Mouse (Mus musculus) ES-Bruce4 (cell line): ENCODE results near the gene Abcb9. TPM values are rescaled to one million over a fixed set of nuclear protein-coding genes. Genes with fewer than 3 reads are reported as not detected.

Experiments used
- H3K27ac ChIP-seq: 2 replicates; pipeline ENCODE4 v1.5.1; 2012; ENCODE audit warnings: low read length, inconsistent platforms; ENCODE audit not compliant: insufficient read depth
- H3K27me3 ChIP-seq: 2 replicates; pipeline ENCODE4 v1.6.1; 2012; ENCODE audit warnings: mild to moderate bottlenecking, low read length, inconsistent platforms; ENCODE audit not compliant: control insufficient read depth, poor library complexity, insufficient read depth, severe bottlenecking
- H3K36me3 ChIP-seq: 2 replicates; pipeline ENCODE4 v1.6.1; 2012; ENCODE audit warnings: inconsistent platforms, mild to moderate bottlenecking, low read length, moderate library complexity; ENCODE audit not compliant: control insufficient read depth, poor library complexity, insufficient read depth, severe bottlenecking
- H3K4me1 ChIP-seq: one replicate; pipeline ENCODE4 v1.8.1; 2011; ENCODE audit warnings: low read length; ENCODE audit not compliant: control insufficient read depth, insufficient read depth
- H3K4me3 ChIP-seq: 2 replicates; pipeline ENCODE4 v1.5.1; 2011; ENCODE audit warnings: low read depth, mild to moderate bottlenecking, low read length
- H3K9ac ChIP-seq: 2 replicates; pipeline ENCODE4 v1.6.1; 2012; ENCODE audit warnings: low read depth, mild to moderate bottlenecking, inconsistent platforms; ENCODE audit not compliant: poor library complexity, severe bottlenecking
- H3K9me3 ChIP-seq: replicated peaks from 2 replicates; pipeline ENCODE4 v1.6.1; 2012; ENCODE audit warnings: mild to moderate bottlenecking, low read length, inconsistent platforms; ENCODE audit not compliant: control insufficient read depth, poor library complexity, insufficient read depth, severe bottlenecking
- CTCF ChIP-seq: IDR thresholded peaks from one replicate; pipeline ENCODE4 v1.8.1; 2011; ENCODE audit warnings: low read depth, low read length
- EP300 ChIP-seq: IDR thresholded peaks from 2 replicates; pipeline ENCODE4 v1.6.1; 2011; ENCODE audit warnings: low read depth, low read length; ENCODE audit not compliant: insufficient read depth
- POLR2A ChIP-seq: IDR thresholded peaks from one replicate; pipeline ENCODE4 v1.8.1; 2011; ENCODE audit warnings: low read length; ENCODE audit not compliant: insufficient read depth
- polyA plus RNA-seq: library from polyadenylated mRNA; stranded (reverse); fragments of >200 nt; gene quantifications from 2 replicates; pipeline ENCODE4 v1.2.4, GENCODE M21; 2011; ENCODE audit warnings: low read depth; ENCODE audit not compliant: missing spikeins, insufficient read depth, insufficient read length

Gene Abcb9
- polyA plus RNA-seq, 1 experiment, result 0.79 TPM

DNA sequence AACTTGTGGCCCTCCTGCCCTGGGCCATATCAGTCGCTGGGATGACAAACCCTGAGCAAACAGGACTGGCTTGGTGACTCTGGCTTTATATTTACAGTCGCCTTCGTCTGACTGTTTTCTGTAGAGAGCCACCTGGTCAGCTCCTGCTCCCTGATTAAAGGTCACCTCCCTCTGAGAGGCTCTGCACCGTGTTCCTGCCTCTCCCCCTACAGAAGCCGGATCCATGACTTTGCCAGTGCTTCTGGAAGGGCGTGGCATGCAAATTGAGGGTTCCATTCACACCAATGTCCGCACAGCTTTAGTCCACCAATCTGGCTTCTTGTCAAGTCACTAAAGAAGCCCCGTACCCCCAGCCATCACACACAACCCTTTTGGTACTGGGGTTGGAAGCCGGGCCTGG lies 19.0 kb downstream of the Abcb9 start:
- no peaks in the 10 kb centered on the region for H3K36me3 ChIP-seq
- no peaks in the 10 kb centered on the region for H3K27me3 ChIP-seq
- H3K9ac ChIP-seq, result no peak overlapping the region
- TF ChIP-seq EP300 (peak; percentile 52; the same call in 1 of the 2 replicates), CTCF (no peak), POLR2A (no peak)
- H3K9me3 ChIP-seq, result no peaks in the 10 kb centered on the region
- no peak overlapping the region for H3K27ac ChIP-seq
- H3K4me1 ChIP-seq, result no peaks in the 10 kb centered on the region
- H3K4me3 ChIP-seq, result 0 out of 2 replicates have a peak overlapping the region, but pooled peaks have one; percentile 12

DNA sequence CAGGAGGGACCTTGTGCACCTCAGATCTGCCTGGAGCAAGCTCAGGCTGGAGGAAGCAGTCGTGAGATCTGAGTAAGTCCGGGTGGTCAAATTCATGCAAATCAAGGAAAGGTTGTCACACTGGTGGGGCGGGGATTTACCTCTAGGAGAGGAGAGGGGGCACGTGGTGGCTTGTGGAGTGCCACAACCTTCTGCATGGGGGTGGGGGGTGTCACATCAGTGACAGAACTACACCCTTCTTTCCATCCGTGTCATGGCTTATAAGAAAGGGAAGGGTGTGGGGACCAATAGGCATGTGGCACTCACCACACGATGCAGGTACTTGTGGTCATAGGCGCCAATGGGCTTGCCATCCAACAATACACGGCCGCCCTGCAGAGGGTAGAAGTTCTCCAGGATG lies 19.9 kb downstream of the Abcb9 start:
- Histone ChIP-seq H3K36me3 (no peaks in the 10 kb centered on the region), H3K27ac (no peak overlapping the region), H3K4me3 (no peak overlapping the region), H3K9me3 (no peaks in the 10 kb centered on the region), H3K27me3 (no peaks in the 10 kb centered on the region), H3K9ac (no peak overlapping the region), H3K4me1 (no peaks in the 10 kb centered on the region)
- TF ChIP-seq POLR2A (no peak), CTCF (no peak), EP300 (no peak)

DNA sequence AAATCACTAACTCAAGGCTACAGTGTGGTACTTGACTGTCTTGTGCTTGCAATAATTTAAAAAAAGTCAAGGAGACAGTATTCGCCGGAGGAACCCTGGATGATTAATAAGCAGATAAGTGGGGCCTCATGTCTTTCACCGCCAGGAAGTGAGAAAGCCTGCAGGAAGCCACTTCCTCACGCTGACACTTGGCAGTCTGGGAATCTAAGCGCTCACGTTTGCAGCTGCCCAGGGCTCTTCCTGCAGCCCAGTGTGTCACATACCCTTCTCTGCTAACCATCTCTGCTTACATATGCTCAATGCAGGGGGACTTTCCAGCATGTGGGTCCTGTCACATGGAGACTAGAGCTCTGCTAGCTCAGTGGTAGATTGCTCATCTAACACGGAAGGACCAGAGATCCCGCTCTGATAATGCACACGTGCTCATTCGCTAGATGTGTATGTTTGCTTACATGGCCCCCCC lies 20.7 kb downstream of the Abcb9 start:
- Histone ChIP-seq H3K9ac (no peak overlapping the region), H3K4me1 (no peaks in the 10 kb centered on the region), H3K27ac (no peak overlapping the region)

DNA sequence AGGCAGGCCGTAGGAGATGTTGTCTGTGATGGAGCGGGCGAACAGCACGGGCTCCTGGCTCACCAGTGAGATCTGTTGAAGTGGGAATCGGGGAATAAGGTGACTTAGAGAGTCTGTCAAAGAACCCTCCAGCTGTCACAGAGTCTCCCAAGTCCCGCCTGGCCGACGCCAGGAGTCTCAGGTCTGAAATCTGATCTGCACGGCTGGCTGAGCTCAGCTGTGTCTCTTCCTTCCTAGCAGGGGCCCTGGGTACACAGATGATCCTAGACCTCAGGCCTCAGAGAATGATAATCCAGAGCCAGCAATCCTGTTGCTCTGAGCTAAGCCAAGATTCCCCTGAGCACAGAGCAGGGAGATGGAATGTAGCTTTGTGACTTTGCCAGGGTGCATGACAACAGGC lies 21.9 kb downstream of the Abcb9 start:
- Histone ChIP-seq H3K27ac (no peak overlapping the region), H3K36me3 (no peaks in the 10 kb centered on the region), H3K9me3 (no peaks in the 10 kb centered on the region), H3K9ac (no peak overlapping the region), H3K27me3 (no peaks in the 10 kb centered on the region), H3K4me1 (no peaks in the 10 kb centered on the region), H3K4me3 (no peak overlapping the region)
- no peak for TF ChIP-seq POLR2A
- TF ChIP-seq CTCF, result no peak
- TF ChIP-seq EP300, result no peak

More for the DNA sequence above, 20.7 kb downstream of the Abcb9 start:
- H3K9me3 ChIP-seq, result no peaks in the 10 kb centered on the region
- H3K36me3 ChIP-seq, result no peaks in the 10 kb centered on the region
- no peaks in the 10 kb centered on the region for H3K27me3 ChIP-seq
- no peak for TF ChIP-seq EP300
- no peak for TF ChIP-seq CTCF
- no peak for TF ChIP-seq POLR2A
- H3K4me3 ChIP-seq, result no peak overlapping the region

DNA sequence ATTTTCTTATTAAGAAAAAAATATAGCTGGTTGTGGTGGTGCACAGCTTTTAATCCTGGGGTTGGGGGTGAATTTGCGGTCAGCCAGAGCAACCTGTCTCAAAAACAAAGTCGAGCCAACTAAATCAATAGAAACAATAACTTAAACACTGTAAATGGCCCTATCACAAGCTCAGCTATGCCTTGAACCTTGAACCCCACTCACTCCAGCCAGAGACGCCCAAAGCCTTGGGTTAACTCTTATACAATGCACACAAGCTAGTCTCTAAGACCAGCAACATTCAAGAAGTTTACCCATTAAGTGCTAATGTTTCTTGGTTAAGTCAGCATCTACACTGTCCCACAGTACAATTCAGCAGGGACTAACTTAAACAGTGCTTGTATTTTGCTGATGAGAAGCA lies 25.9 kb downstream of the Abcb9 start:
- H3K9ac ChIP-seq, result no peak overlapping the region
- no peak overlapping the region for H3K4me3 ChIP-seq
- TF ChIP-seq POLR2A (no peak), CTCF (no peak), EP300 (no peak)
- no peaks in the 10 kb centered on the region for H3K4me1 ChIP-seq
- H3K27ac ChIP-seq, result no peak overlapping the region
- no peaks in the 10 kb centered on the region for H3K27me3 ChIP-seq
- no peaks in the 10 kb centered on the region for H3K36me3 ChIP-seq
- no peaks in the 10 kb centered on the region for H3K9me3 ChIP-seq

DNA sequence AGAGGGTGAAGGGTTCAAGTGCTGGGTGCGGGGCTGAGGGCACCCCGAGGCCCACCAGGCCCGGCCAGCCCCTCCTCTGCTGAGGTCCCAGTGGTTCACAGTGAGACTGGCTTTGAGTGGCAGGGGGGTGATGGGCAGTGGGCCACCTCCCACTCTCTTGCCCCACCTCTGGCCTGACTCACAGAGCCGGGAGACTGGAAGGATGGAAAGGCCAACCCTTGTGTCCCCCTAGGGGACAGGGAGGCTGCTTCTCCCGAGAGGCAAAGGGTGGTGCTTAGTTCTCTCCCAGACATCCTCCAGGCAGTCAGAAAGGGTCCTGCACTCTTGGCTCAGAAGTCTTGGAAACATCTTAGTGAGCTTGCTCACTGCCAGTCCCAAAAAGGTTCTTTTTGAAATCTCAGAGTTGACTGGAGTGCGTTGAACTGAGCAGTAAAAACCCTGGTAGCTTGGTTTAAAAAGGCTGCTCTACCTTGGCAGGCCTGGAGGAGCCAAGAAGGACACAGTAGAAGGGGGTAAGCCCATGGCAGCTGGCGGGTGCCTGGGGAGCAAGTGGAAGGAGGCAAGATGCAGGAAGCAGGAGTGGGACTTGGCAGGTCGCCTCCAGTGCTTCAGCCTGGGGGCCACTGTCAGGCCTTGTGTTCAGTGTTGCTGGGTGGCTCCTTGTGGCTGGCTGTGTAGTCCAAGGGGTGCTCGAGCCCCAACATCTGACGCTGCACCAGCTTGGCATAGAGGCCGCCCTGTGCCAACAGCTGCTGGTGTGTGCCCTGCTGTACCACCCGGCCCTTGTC lies 33.4 kb downstream of the Abcb9 start:
- TF ChIP-seq POLR2A (no peak), CTCF (no peak), EP300 (no peak)
- Histone ChIP-seq H3K9ac (no peak overlapping the region), H3K4me1 (no peaks in the 10 kb centered on the region), H3K27me3 (no peaks in the 10 kb centered on the region), H3K36me3 (no peaks in the 10 kb centered on the region), H3K4me3 (peak overlapping the region; percentile 6), H3K27ac (no peak overlapping the region), H3K9me3 (no peaks in the 10 kb centered on the region)
